Mouse (Mus musculus) bone marrow macrophage, adult 2 months (primary cell): ENCODE measurements at regions not wholly inside any gene's neighbourhood (a gene's known extent, or its start where the extent isn't known, plus 50 kb on each side); places are given as distances from the start of the nearest gene placed in this dataset.
A peak's percentile ranks its signal among the peaks of the same experiment; 100 is the strongest.
"Not testable (repeated sequence)": the region's sequence is repeated elsewhere in the genome, so short reads cannot be mapped to it uniquely, and the experiment has no call there.

ENCODE experiments used
- H3K27ac ChIP-seq: 2 replicates; pipeline ENCODE4 v1.5.1; 2012; ENCODE audit warnings: low read depth, low read length; ENCODE audit not compliant: insufficient read depth
- H3K4me1 ChIP-seq: 2 replicates; pipeline ENCODE4 v1.6.1; 2012; ENCODE audit warnings: low read length; ENCODE audit not compliant: control insufficient read depth, insufficient read depth
- H3K4me3 ChIP-seq: 2 replicates; pipeline ENCODE4 v1.5.1; 2012; ENCODE audit warnings: mild to moderate bottlenecking, low read length, moderate library complexity; ENCODE audit not compliant: insufficient read depth
- CTCF ChIP-seq: IDR thresholded peaks from 2 replicates; pipeline ENCODE4 v1.5.1; 2012; ENCODE audit warnings: low read depth, mild to moderate bottlenecking, low read length, moderate library complexity
- POLR2A ChIP-seq: IDR thresholded peaks from 2 replicates; pipeline ENCODE4 v1.6.1; 2012; ENCODE audit warnings: mild to moderate bottlenecking, low read depth, low read length, borderline replicate concordance

DNA sequence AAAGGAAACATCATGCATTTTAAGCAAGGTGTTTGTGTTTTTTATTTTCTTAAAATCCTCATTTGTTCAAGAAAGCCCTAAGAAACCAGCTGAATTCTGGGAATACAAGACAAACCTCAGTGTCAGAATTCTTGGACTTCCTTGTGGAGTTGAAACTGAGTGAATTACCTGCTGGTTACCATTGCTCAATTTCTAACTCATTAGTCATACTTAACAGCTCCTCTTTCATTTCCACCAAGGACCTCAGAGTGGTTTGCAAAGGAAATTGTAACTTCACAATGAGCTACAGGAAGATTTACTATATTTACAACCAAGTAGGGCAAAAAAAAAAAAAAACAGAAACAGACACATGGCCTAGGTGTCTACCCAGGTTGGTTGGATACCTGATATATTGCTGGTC lies 67.6 kb upstream of the Zcchc2 start:
- TF ChIP-seq CTCF = no peak
- TF ChIP-seq POLR2A = no peak

DNA sequence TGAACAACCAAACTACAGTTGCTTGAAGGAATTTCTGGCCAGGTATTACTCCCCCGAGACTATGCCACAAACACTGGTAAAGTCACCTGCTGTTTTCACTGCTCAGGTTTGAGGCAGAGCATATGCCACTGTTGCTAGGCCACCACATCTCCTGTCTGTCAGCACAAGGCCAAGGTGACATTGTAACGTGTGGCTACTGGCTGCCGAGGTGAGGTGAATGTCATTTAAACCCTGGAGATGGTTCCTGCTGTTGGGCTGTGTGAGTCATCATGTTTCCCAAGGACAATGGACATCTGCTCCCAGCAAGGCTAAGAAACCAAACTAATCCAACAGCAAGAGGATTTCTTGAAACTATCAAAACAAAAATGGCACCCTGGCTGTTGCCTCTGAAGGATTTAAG lies 67.2 kb upstream of the Zcchc2 start:
- H3K4me3 ChIP-seq = no peak overlapping the region
- H3K4me1 ChIP-seq = peaks cover 35% of the 10 kb centered on the region
- TF ChIP-seq CTCF = no peak
- no peak for TF ChIP-seq POLR2A
- H3K27ac ChIP-seq = no peak overlapping the region

More for the DNA sequence above, 67.6 kb upstream of the Zcchc2 start:
- Histone ChIP-seq H3K4me1 (peaks cover 35% of the 10 kb centered on the region), H3K27ac (no peak overlapping the region), H3K4me3 (no peak overlapping the region)

DNA sequence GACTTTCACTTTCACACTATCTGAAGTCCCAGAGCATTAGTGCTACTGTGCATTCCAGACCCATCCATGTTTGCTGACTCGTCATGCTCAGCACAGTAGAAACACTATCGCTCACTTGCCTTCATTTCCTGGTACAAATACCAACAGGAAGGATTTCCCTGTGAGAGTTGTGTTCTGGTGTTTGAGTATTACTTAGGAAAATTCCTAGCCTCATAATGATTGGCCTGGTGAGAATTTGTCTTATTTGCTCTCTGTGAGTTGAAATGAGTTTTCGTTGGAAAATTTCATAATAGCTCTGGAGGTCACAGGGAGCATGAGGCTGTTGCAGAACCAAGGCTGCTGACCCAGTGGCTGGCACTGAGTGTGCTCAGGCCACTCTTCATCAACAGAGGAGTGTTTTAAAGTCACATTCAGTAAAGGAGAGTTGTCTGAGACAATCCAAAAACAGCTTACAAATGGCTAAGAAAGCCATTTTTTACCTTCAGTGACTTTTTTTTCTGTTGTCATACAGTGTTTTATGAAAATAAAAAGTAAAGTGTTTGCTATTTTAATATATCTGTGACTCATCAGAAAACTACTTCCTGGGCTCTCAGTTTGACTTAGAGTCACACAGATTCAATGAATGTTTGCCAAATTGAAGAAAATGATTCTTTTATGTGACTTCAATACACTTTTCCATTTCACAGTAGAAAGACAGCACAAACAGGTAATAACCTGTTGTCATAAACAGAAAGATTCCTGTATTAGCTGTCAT lies 64.4 kb upstream of the Zcchc2 start:
- Histone ChIP-seq H3K4me1 (peaks cover 37% of the 10 kb centered on the region), H3K27ac (peak overlapping the region; percentile 83), H3K4me3 (no peak overlapping the region)
- TF ChIP-seq POLR2A (no peak), CTCF (no peak)

DNA sequence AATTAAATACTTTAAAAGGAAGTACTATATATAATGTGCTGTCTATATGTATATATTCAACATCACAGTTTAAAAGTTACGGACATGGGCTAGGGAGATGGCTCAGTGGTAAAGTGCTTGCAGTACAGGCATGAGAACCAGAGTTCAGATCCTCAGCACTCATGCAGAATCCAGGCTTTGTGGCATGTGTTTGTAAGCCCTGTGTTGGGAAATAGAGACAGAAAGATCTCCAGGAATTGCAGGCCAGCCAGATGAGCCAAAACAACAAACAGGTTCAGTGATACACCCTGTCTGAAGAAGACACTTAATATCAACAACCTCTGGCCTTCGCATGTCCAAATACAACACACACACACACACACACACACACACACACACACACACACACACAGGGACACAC lies 63.3 kb upstream of the Zcchc2 start:
- no peak overlapping the region for H3K27ac ChIP-seq
- H3K4me1 ChIP-seq = peaks cover 38% of the 10 kb centered on the region
- no peak overlapping the region for H3K4me3 ChIP-seq
- TF ChIP-seq CTCF = no peak
- TF ChIP-seq POLR2A = no peak

DNA sequence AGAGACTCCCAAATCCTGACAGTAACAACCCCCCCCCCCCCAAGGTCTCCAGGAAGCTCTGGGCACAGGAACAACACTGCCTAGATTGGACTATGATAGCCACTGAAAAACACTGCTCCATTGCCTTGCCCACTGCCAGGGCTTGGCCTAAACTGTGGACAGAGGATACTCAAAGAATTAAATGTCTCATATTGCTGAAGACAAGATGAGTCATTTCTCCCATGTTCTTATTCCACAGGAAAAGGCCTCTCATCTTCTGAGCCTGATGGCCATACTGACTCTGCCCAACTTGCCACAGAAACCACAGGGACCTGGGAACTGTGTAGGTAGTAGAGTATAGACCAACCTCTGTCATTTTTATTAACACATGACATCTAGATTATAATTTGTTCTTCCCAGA lies 59.4 kb upstream of the Zcchc2 start:
- H3K27ac ChIP-seq = no peak overlapping the region
- TF ChIP-seq POLR2A (no peak), CTCF (no peak)
- no peak overlapping the region for H3K4me3 ChIP-seq
- H3K4me1 ChIP-seq = peaks cover 21% of the 10 kb centered on the region

DNA sequence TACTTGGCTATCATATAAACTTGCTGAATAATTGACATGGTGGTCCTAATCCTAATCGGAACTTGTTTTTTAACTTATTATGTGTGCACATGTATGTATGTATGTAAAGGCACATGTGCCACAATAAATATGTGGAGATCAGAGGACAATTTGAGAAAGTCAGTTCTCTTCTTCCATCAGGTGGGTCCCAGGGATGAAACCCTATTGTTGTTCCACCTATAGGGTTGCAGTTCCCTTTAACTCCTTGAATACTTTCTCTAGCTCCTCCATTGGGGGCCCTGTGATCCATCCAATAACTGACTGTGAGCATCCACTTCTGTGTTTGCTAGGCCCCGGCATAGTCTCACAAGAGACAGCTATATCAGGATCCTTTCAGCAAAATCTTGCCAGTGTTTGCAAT lies 56.0 kb upstream of the Zcchc2 start:
- not testable (repeated sequence) for H3K27ac ChIP-seq, H3K4me3 ChIP-seq
- H3K4me1 ChIP-seq = peaks cover 13% of the 10 kb centered on the region
